Mouse (Mus musculus) heart, postnatal 0 days (tissue): ENCODE results near the gene Omg.

Source experiments
- CTCF ChIP-seq: IDR thresholded peaks from 2 replicates; pipeline ENCODE4 v1.5.1; 2016; ENCODE audit warnings: antibody characterized with exemption, control low read depth, low read depth
- EP300 ChIP-seq: IDR thresholded peaks from 2 replicates; pipeline ENCODE4 v1.6.1; 2016; ENCODE audit warnings: antibody characterized with exemption, low read depth

DNA sequence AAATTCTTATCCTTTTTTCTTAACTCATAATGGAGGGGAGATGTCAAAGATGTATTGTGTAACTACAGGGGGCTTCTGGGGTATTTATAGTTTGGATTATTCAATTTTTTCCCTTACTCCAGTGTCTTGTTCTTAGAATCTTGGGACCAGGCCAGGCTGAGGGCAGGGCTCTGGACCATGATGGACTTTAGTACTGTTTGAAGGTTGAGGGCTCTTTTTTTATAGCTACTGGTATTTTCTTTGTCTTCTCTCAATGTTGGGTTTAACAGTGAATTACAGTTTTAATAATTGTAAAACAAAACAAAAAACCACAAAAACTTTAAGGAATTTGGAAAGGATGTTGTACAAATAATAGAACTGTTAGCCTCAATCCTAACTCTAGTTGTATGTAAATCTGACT, 50.9 kb downstream of the Omg start:
- no peak for TF ChIP-seq CTCF
- no peak for TF ChIP-seq EP300
